In the genomic region with DNA sequence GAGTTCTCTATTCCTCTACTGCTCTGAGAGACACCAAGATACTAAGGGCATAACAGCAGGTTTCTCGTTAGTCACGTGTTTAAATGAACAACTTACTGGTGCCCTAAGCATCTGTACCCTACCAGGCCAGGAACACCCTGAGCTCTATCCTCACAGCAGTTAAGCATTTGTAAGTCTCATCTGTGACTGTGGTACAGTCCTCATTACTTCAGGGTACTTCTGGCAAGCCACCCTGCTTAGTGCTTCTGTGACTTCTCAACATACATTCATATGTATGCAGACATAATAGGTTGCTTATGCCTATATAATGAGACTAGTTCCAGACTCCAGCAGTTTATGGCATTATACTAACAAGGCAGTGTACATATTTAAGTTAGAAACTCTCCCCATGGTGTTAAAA, we compare ENCODE assay signal across 12 mouse cellular contexts.
"Had no signal": no experiment of that assay in that cellular context is flagged by ENCODE, and none has a peak within 500 bp of the region (broad histone marks: within the 10 kb centered on the region; RNA-seq: fewer than 3 reads in every experiment).

No protein-coding gene starts in this region.

- ATAC-seq: hindbrain, postnatal 0 days; intestine, embryonic 16.5 days; liver, embryonic 12.5 days had no signal

- H3K9me3 ChIP-seq: heart, embryonic 10.5 days; heart, embryonic 12.5 days; hindbrain, embryonic 13.5 days; hindbrain, embryonic 15.5 days; kidney, embryonic 15.5 days; limb, embryonic 15.5 days; liver, embryonic 12.5 days had no signal

- H3K4me2 ChIP-seq: heart, embryonic 12.5 days; hindbrain, embryonic 13.5 days; hindbrain, embryonic 15.5 days; kidney, embryonic 15.5 days; limb, embryonic 15.5 days; liver, embryonic 12.5 days had no signal

- H3K36me3 ChIP-seq: heart, embryonic 10.5 days; heart, embryonic 12.5 days; hindbrain, embryonic 13.5 days; hindbrain, embryonic 15.5 days; kidney, embryonic 15.5 days; limb, embryonic 15.5 days; liver, embryonic 12.5 days had no signal

- H3K27me3 ChIP-seq: heart, embryonic 12.5 days; hindbrain, embryonic 13.5 days; hindbrain, embryonic 15.5 days; kidney, embryonic 15.5 days; limb, embryonic 15.5 days; liver, embryonic 12.5 days had no signal

- H3K9ac ChIP-seq: heart, embryonic 12.5 days; hindbrain, embryonic 13.5 days; hindbrain, embryonic 15.5 days; kidney, embryonic 15.5 days; limb, embryonic 15.5 days; liver, embryonic 12.5 days; liver, embryonic 14.5 days had no signal

- H3K27ac ChIP-seq: heart, embryonic 10.5 days; hindbrain, embryonic 13.5 days; hindbrain, embryonic 15.5 days; hindbrain, postnatal 0 days; kidney, embryonic 15.5 days; kidney, postnatal 0 days; left cerebral cortex, adult 2 months; limb, embryonic 15.5 days; liver, embryonic 12.5 days; liver, embryonic 14.5 days had no signal

- H3K4me1 ChIP-seq: heart, embryonic 10.5 days; heart, embryonic 12.5 days; hindbrain, embryonic 13.5 days; hindbrain, embryonic 15.5 days; kidney, embryonic 15.5 days; liver, embryonic 12.5 days had no signal

- H3K4me3 ChIP-seq: heart, embryonic 10.5 days; heart, embryonic 12.5 days; hindbrain, embryonic 13.5 days; hindbrain, embryonic 15.5 days; kidney, embryonic 15.5 days; left cerebral cortex, adult 2 months; limb, embryonic 15.5 days; liver, embryonic 12.5 days had no signal
